Mouse (Mus musculus): ENCODE measurements at regions not wholly inside any gene's neighbourhood (a gene's known extent, or its start where the extent isn't known, plus 50 kb on each side); places are given as distances from the start of the nearest gene placed in this dataset.

GRCm38 (mm10) chr1:156993105-156993504, 53.7 kb upstream of the Ralgps2 start:
- no peak for DNase-seq (ENCODE audit: low spot score in 2 of 2)

DNA sequence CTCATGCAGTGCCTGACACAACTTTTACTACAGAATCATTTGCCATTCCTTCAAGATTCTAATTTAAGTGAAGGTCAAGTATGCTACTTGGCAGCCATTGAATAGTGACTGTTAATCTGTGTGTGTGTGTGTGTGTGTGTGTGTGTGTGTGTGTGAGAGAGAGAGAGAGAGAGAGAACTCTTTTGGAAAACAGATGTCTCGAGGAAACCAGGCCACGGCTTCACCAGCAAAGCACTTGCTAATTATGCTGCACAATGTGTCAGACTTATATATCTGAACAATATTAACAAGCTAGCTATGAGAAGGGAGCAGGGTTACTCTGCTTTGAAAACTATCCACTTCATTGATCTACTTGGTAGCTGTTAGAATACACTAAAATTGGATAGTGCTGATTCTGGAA, 53.1 kb upstream of the Ralgps2 start:
- no peak for DNase-seq (ENCODE audit: low spot score in 2 of 2)

DNA sequence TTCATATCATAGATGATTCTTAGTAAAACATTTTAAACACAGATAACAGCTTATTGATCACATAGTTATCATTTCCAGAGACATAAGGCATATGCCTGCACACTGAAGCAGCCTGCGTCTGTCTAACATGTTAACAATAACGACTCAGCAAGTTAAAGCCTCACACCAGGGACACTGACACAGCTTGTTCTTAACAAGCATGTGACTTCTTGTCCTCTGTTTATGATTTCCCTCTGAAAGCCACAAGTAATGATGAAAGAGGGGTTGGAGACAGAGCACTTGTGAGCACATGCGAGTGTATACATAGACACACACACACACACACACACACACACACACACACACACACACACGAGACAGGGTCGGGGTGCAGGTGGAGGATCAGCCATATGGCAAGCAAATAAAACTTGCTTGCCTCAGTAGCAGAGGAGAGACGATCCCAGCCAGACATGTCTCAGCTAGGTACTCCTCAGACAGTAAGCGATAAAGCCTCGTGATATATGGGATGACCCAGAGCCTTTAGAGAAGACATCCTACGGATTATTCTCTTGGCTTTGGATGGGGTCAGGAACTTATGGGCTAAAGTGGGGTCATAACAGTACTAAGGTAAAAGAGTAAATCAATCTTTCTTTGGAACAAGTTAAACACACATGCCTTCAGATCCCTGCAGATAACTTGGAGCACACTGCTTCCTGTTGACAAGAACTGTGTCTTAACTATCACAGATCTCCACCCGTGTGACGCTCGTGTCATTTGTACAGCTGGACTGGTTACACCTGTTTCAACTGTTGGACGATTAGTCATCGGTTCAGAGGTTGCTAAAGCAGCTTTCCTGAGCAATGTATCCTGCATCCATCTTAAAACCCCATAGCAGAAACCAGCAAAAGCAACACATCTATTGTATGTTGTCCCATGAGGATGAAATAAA, 51.4 kb upstream of the Ralgps2 start:
- DNase-seq (ENCODE audit: low spot score in 2 of 2) = no peak

GRCm38 (mm10) chr1:156990112-156990511, 50.7 kb upstream of the Ralgps2 start:
- no peak for DNase-seq (ENCODE audit: low spot score in 2 of 2)

DNA sequence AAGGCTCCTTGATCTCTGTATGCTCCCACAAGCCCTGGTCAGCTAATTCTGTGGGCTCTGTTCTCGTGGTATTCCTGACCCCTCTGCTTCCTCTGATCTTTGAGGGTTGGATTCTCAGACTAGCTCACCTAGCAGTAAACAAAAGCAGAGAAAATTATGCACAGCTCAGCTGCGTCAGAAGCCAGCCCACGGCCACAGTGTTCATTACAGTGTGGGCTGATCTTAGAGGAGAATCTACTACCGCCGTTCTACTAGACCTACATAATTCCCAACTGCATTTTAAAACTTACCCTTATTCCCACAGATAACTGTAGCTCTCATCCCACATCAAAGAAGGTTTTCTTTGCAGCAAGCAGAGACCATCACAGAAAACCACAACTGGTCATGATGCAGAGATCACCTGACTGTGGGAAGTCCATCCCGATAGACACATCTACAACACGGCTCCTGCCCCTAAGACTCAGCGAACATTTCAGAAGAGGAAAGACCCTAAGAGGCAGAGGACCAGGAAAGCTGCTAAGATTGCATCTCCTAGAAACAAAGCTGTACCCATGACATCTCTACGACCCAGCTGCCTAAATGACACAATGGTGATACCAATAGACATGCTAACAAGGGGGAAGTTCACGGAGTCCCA, 49.8 kb upstream of the Ralgps2 start:
- DNase-seq (ENCODE audit: low spot score in 2 of 2) = no peak
